ENCODE assay signal across 26 mouse cellular contexts in genomic region chr9:67607786-67608366, GRCm38 (mm10). TPM values are rescaled to one million over a fixed set of nuclear protein-coding genes. Genes with fewer than 3 reads are reported as not detected.
DNase-seq lines count a peak whose midpoint lies in the region; ATAC-seq and TF ChIP-seq lines count a peak whose summit lies in the region.
"Had no signal": no experiment of that assay in that cellular context is flagged by ENCODE, and none has a peak within 500 bp of the region (broad histone marks: within the 10 kb centered on the region; RNA-seq: fewer than 3 reads in every experiment).

No protein-coding gene starts in this region.

- H3K9me3 ChIP-seq in heart, embryonic 12.5 days (replicated peaks) = no peaks in the 10 kb centered on the region
- H3K9me3 ChIP-seq in heart, postnatal 0 days (replicated peaks; ENCODE audit: control insufficient read depth, low read length) = no peaks in the 10 kb centered on the region
- H3K9me3 ChIP-seq: embryonic facial prominence, embryonic 12.5 days; forebrain, embryonic 10.5 days; forebrain, embryonic 15.5 days; limb, embryonic 13.5 days; liver, embryonic 12.5 days; midbrain, embryonic 13.5 days; neural tube, embryonic 13.5 days had no signal

- ATAC-seq in heart, embryonic 12.5 days (ENCODE audit: insufficient number of reproducible peaks, low FRiP score) = no peak
- ATAC-seq in heart, postnatal 0 days (ENCODE audit: insufficient read depth, low read depth) = no peak
- ATAC-seq: forebrain, embryonic 15.5 days; intestine, postnatal 0 days; liver, embryonic 12.5 days; liver, postnatal 0 days; midbrain, embryonic 13.5 days had no signal

- TF ChIP-seq EP300 in heart, postnatal 0 days (IDR thresholded peaks at IDR 0.05; ENCODE audit: low read depth) = no peak

- 66% methylated on average over 9 of the region's 9 CpGs for WGBS in heart, embryonic 12.5 days
- 50% methylated on average over 9 of the region's 9 CpGs for WGBS in heart, postnatal 0 days

- H3K27me3 ChIP-seq in heart, embryonic 12.5 days (replicated peaks) = no peaks in the 10 kb centered on the region
- no peaks in the 10 kb centered on the region for H3K27me3 ChIP-seq in heart, postnatal 0 days (ENCODE audit: control insufficient read depth, insufficient read depth, low read length)
- H3K27me3 ChIP-seq: embryonic facial prominence, embryonic 12.5 days; forebrain, embryonic 15.5 days; limb, embryonic 13.5 days; liver, embryonic 12.5 days; midbrain, embryonic 13.5 days; neural tube, embryonic 13.5 days had no signal

- TF ChIP-seq CTCF in heart, postnatal 0 days (IDR thresholded peaks at IDR 0.05; ENCODE audit: low read depth) = no peak
- no peak for TF ChIP-seq CTCF in brain, embryonic 14.5 days (IDR thresholded peaks at IDR 0.05; ENCODE audit: borderline replicate concordance, extremely low read depth, insufficient read depth, insufficient read length)

- peaks cover 19% of the 10 kb centered on the region for H3K4me1 ChIP-seq in heart, embryonic 12.5 days (replicated peaks)
- peaks cover 14% of the 10 kb centered on the region for H3K4me1 ChIP-seq in heart, postnatal 0 days (ENCODE audit: control insufficient read depth, insufficient read depth)
- H3K4me1 ChIP-seq: forebrain, embryonic 15.5 days; liver, embryonic 12.5 days; midbrain, embryonic 13.5 days had no signal

- intact Hi-C loops in heart, postnatal 14 days (cut with DNase I) = no loop called here
- intact Hi-C loops in left cerebral cortex, postnatal 36 days (cut with DNase I) = no loop called here

- no peak overlapping the region for H3K4me2 ChIP-seq in heart, embryonic 12.5 days
- no peak overlapping the region for H3K4me2 ChIP-seq in heart, postnatal 0 days (ENCODE audit: low read depth, low read length)
- H3K4me2 ChIP-seq: embryonic facial prominence, embryonic 12.5 days; forebrain, embryonic 15.5 days; hindbrain, embryonic 14.5 days; limb, embryonic 13.5 days; liver, embryonic 12.5 days; midbrain, embryonic 13.5 days; neural tube, embryonic 13.5 days had no signal

- H3K9ac ChIP-seq in heart, embryonic 12.5 days = no peak overlapping the region
- no peak overlapping the region for H3K9ac ChIP-seq in heart, postnatal 0 days (replicated peaks; ENCODE audit: low read depth, low read length)
- H3K9ac ChIP-seq: embryonic facial prominence, embryonic 12.5 days; forebrain, embryonic 15.5 days; hindbrain, embryonic 14.5 days; limb, embryonic 13.5 days; liver, embryonic 12.5 days; liver, postnatal 0 days; midbrain, embryonic 13.5 days; neural tube, embryonic 13.5 days had no signal

- DNase-seq in heart, adult 9 months (ENCODE audit: low spot score in 2 of 2) = no peak
- peak; percentile 29 for DNase-seq in heart, postnatal 0 days (ENCODE audit: low spot score)
- DNase-seq in heart, postnatal 14 days = no peak
- peak; percentile 76 for DNase-seq in R1 (ENCODE audit: low read depth, low spot score)
- peak; percentile 13 for DNase-seq in brain, embryonic 14.5 days (ENCODE audit: low read depth)
- no peak for DNase-seq in testis, postnatal 10 days (ENCODE audit: low spot score)
- DNase-seq in left cerebral cortex, postnatal 36 days (ENCODE audit: low spot score in 2 of 2) = no peak
- DNase-seq: adrenal gland, postnatal 10 days; B cell, adult 2 months; cerebellum, adult 11 months; cerebellum, adult 9-10 months; cerebellum, postnatal 36 days; kidney, postnatal 14 days; liver, postnatal 0 days; lung, postnatal 36 days; thymus, postnatal 4 days had no signal

- H3K4me3 ChIP-seq in heart, embryonic 12.5 days = no peak overlapping the region
- no peak overlapping the region for H3K4me3 ChIP-seq in heart, postnatal 0 days (ENCODE audit: low read depth, low read length)
- H3K4me3 ChIP-seq: embryonic facial prominence, embryonic 12.5 days; forebrain, embryonic 10.5 days; forebrain, embryonic 15.5 days; limb, embryonic 13.5 days; liver, embryonic 12.5 days; midbrain, embryonic 13.5 days; neural tube, embryonic 13.5 days had no signal

- H3K27ac ChIP-seq in heart, embryonic 12.5 days (ENCODE audit: poor library complexity, severe bottlenecking) = peak overlapping the region; percentile 12; the same call in 1 of the 2 replicates
- peak overlapping the region; percentile 58 for H3K27ac ChIP-seq in heart, postnatal 0 days (ENCODE audit: low read depth)
- H3K27ac ChIP-seq: embryonic facial prominence, embryonic 12.5 days; forebrain, embryonic 10.5 days; forebrain, embryonic 15.5 days; hindbrain, embryonic 14.5 days; limb, embryonic 13.5 days; liver, embryonic 12.5 days; midbrain, embryonic 13.5 days; neural tube, embryonic 13.5 days had no signal

- TF ChIP-seq POLR2A in brain, embryonic 14.5 days (IDR thresholded peaks at IDR 0.05; ENCODE audit: borderline replicate concordance, extremely low read depth, insufficient read depth, insufficient read length, poor library complexity, severe bottlenecking) = no peak

- no peaks in the 10 kb centered on the region for H3K36me3 ChIP-seq in heart, embryonic 12.5 days
- H3K36me3 ChIP-seq in heart, postnatal 0 days (replicated peaks; ENCODE audit: control insufficient read depth, insufficient read depth, low read length) = no peaks in the 10 kb centered on the region
- H3K36me3 ChIP-seq: embryonic facial prominence, embryonic 12.5 days; forebrain, embryonic 10.5 days; forebrain, embryonic 15.5 days; limb, embryonic 13.5 days; liver, embryonic 12.5 days; midbrain, embryonic 13.5 days; neural tube, embryonic 13.5 days had no signal

RNA-seq across cellular contexts. Expression of gene Tln2, which starts 48.4 kb away (rescaled TPM):
- polyA plus RNA-seq in heart, embryonic 12.5 days (2016; fragmentation: Nextera tagmentation; extraction: Ambion mirVana) = 57.3 and 58.9 TPM in 2 replicates
- 92.4 and 92.6 TPM in 2 replicates for total RNA-seq in heart, postnatal 0 days (2014; rRNA removed; ENCODE audit: low replicate concordance)
- polyA plus RNA-seq in heart, postnatal 0 days (2015; fragmentation: Nextera tagmentation; extraction: Ambion mirVana) = 67.0 and 75.3 TPM in 2 replicates
- 10 to 100 TPM; 77.2 to 87.0 TPM for total RNA-seq in heart, postnatal 14 days (2021)
- 9.2 and 17.0 TPM in 2 replicates for polyA plus RNA-seq in brain, embryonic 14.5 days (2012; rRNA removed)
- total RNA-seq in left cerebral cortex, postnatal 36 days (2021) = 100 to 1,000 TPM in 1 of 2 experiments, 10 to 100 TPM in 1; 93.8 to 104 TPM

Comparison
In these comparisons a context has a peak if more than half of its experiments do, and no peak if none do; other contexts are left out.
1. DNase-seq: peak in heart, postnatal 0 days (single experiment), R1 (single experiment) and brain, embryonic 14.5 days (single experiment); none in heart, adult 9 months (0 of 2), heart, postnatal 14 days (0 of 2), testis, postnatal 10 days (single experiment) and left cerebral cortex, postnatal 36 days (0 of 2).